ENCODE assay signal across 8 mouse cellular contexts in the genomic region with DNA sequence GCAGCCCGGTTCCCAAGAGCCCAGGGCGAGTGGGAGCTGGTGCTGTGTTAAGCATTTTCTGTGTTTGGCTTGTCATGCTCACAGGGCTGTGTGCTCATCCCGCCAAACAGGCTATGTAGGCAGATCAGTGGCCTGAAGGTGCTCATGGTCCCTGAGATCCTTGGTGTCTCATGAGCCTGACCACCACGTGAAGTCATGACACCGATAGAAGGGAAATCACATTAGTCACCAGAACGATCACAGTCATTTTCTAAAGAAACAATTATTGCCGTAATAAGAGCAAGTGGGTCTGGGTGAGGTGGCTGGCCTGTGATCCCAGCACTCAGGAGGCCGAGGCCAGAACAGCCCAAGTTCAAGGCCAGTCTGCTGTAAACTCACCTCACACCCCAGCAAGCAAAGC. TPM values are rescaled to one million over a fixed set of nuclear protein-coding genes. Genes with fewer than 3 reads are reported as not detected.
DNase-seq lines count a peak whose midpoint lies in the region; ATAC-seq and TF ChIP-seq lines count a peak whose summit lies in the region.

No protein-coding gene starts in this region.

- no peak for ATAC-seq in heart, embryonic 13.5 days (ENCODE audit: extremely low read depth, insufficient number of reproducible peaks, low FRiP score, low TSS enrichment)
- no peak for ATAC-seq in forebrain, embryonic 14.5 days
- ATAC-seq in liver, embryonic 11.5 days (replicated peaks; ENCODE audit: low FRiP score) = no peak

- H3K4me1 ChIP-seq in heart, embryonic 13.5 days = peaks cover 79% of the 10 kb centered on the region
- H3K4me1 ChIP-seq in E14TG2a.4 (replicated peaks; ENCODE audit: low read depth, low read length) = peaks cover 95% of the 10 kb centered on the region
- H3K4me1 ChIP-seq in forebrain, embryonic 14.5 days (ENCODE audit: control insufficient read depth, insufficient read depth, low read length) = peaks cover 16% of the 10 kb centered on the region
- peaks cover 43% of the 10 kb centered on the region for H3K4me1 ChIP-seq in liver, embryonic 11.5 days (replicated peaks; ENCODE audit: control insufficient read depth, insufficient read depth, low read length)

- peak overlapping the region; percentile 72 for H3K9ac ChIP-seq in heart, embryonic 13.5 days
- peak overlapping the region; percentile 13; the same call in 1 of the 2 replicates for H3K9ac ChIP-seq in forebrain, embryonic 14.5 days (ENCODE audit: low read length)
- H3K9ac ChIP-seq in liver, embryonic 11.5 days (ENCODE audit: low read depth, low read length) = no peak overlapping the region

- H3K27me3 ChIP-seq in heart, embryonic 13.5 days (replicated peaks) = no peaks in the 10 kb centered on the region
- no peaks in the 10 kb centered on the region for H3K27me3 ChIP-seq in E14TG2a.4 (ENCODE audit: insufficient read depth, low read length)
- H3K27me3 ChIP-seq in forebrain, embryonic 14.5 days (replicated peaks; ENCODE audit: control insufficient read depth, insufficient read depth, low read length) = no peaks in the 10 kb centered on the region
- no peaks in the 10 kb centered on the region for H3K27me3 ChIP-seq in liver, embryonic 11.5 days (replicated peaks; ENCODE audit: control insufficient read depth, insufficient read depth, low read length)

- H3K27ac ChIP-seq in heart, embryonic 13.5 days (replicated peaks) = peak overlapping the region; percentile 96
- H3K27ac ChIP-seq in forebrain, embryonic 14.5 days (ENCODE audit: low read depth, low read length) = peak overlapping the region; percentile 75; the same call in 1 of the 2 replicates
- peak overlapping the region; percentile 69 for H3K27ac ChIP-seq in liver, embryonic 11.5 days (ENCODE audit: low read depth, low read length)

- H3K9me3 ChIP-seq in heart, embryonic 13.5 days = no peaks in the 10 kb centered on the region
- H3K9me3 ChIP-seq in E14TG2a.4 (ENCODE audit: low read length) = no peaks in the 10 kb centered on the region
- H3K9me3 ChIP-seq in forebrain, embryonic 14.5 days (replicated peaks; ENCODE audit: control insufficient read depth, low read length) = no peaks in the 10 kb centered on the region
- H3K9me3 ChIP-seq in liver, embryonic 11.5 days (ENCODE audit: control insufficient read depth, low read length) = no peaks in the 10 kb centered on the region

- peaks cover 35% of the 10 kb centered on the region for H3K36me3 ChIP-seq in heart, embryonic 13.5 days
- peaks cover 65% of the 10 kb centered on the region for H3K36me3 ChIP-seq in E14TG2a.4 (ENCODE audit: insufficient read depth, low read length)
- H3K36me3 ChIP-seq in forebrain, embryonic 14.5 days (ENCODE audit: control insufficient read depth, insufficient read depth, low read length) = peaks cover 17% of the 10 kb centered on the region
- H3K36me3 ChIP-seq in liver, embryonic 11.5 days (ENCODE audit: control insufficient read depth, insufficient read depth, low read length) = peaks cover 2% of the 10 kb centered on the region; the same call in 1 of the 2 replicates

- 51% methylated on average over 8 of the region's 8 CpGs for WGBS in heart, embryonic 13.5 days
- 55% methylated on average over 8 of the region's 8 CpGs for WGBS in forebrain, embryonic 14.5 days
- 74% methylated on average over 8 of the region's 8 CpGs for WGBS in liver, embryonic 11.5 days

- no peak overlapping the region for H3K4me2 ChIP-seq in heart, embryonic 13.5 days
- no peak overlapping the region for H3K4me2 ChIP-seq in forebrain, embryonic 14.5 days (ENCODE audit: low read length)
- H3K4me2 ChIP-seq in liver, embryonic 11.5 days = no peak overlapping the region

- TF ChIP-seq CTCF in E14TG2a.4 (conservative IDR thresholded peaks at IDR 0.05; ENCODE audit: low read length) = no peak

- no peak overlapping the region for H3K4me3 ChIP-seq in heart, embryonic 13.5 days
- H3K4me3 ChIP-seq in E14TG2a.4 (replicated peaks; ENCODE audit: low read length) = peak overlapping the region; percentile 48
- no peak overlapping the region for H3K4me3 ChIP-seq in forebrain, embryonic 14.5 days (ENCODE audit: low read depth, low read length)
- no peak overlapping the region for H3K4me3 ChIP-seq in liver, embryonic 11.5 days (ENCODE audit: low read depth, low read length)

- no peak for DNase-seq in heart, adult 11 months
- DNase-seq in forebrain, embryonic 14.5 days (ENCODE audit: low spot score) = no peak
- DNase-seq in liver, embryonic 11.5 days (ENCODE audit: low spot score) = no peak
- DNase-seq in right cerebral cortex, adult 2 months (ENCODE audit: low spot score in 2 of 2) = no peak
- no peak for DNase-seq in cerebellum, postnatal 10 days
- DNase-seq in adrenal gland, adult 18-20 months (ENCODE audit: low spot score in 2 of 2) = no peak

RNA-seq across cellular contexts. Expression of a gene that starts 31.5 kb away (rescaled TPM):
- 46.4 and 47.1 TPM in 2 replicates for polyA plus RNA-seq in heart, embryonic 13.5 days (2015; fragmentation: Nextera tagmentation; extraction: Ambion mirVana)
- 13.8 and 17.7 TPM in 2 replicates for polyA plus RNA-seq in forebrain, embryonic 14.5 days (2014; fragmentation: Nextera tagmentation; extraction: Ambion mirVana)
- 11.1 and 11.9 TPM in 2 replicates for polyA plus RNA-seq in liver, embryonic 11.5 days (2014; fragmentation: Nextera tagmentation; extraction: Ambion mirVana)
- 10 to 100 TPM; 19.1 to 32.7 TPM for total RNA-seq in adrenal gland, adult 18-20 months (2021)

RNA-seq across cellular contexts. Expression of a gene that starts 53.9 kb away (rescaled TPM):
- 108 and 112 TPM in 2 replicates for polyA plus RNA-seq in heart, embryonic 13.5 days (2015; fragmentation: Nextera tagmentation; extraction: Ambion mirVana)
- polyA plus RNA-seq in forebrain, embryonic 14.5 days (2014; fragmentation: Nextera tagmentation; extraction: Ambion mirVana) = 94.3 and 128 TPM in 2 replicates
- 276 and 295 TPM in 2 replicates for polyA plus RNA-seq in liver, embryonic 11.5 days (2014; fragmentation: Nextera tagmentation; extraction: Ambion mirVana)
- total RNA-seq in adrenal gland, adult 18-20 months (2021) = 100 to 1,000 TPM; 162 to 167 TPM

RNA-seq across cellular contexts. Expression of a gene that starts 54.0 kb away (rescaled TPM):
- 8.1 and 9.6 TPM in 2 replicates for polyA plus RNA-seq in heart, embryonic 13.5 days (2015; fragmentation: Nextera tagmentation; extraction: Ambion mirVana)
- 13.6 and 15.7 TPM in 2 replicates for polyA plus RNA-seq in forebrain, embryonic 14.5 days (2014; fragmentation: Nextera tagmentation; extraction: Ambion mirVana)
- polyA plus RNA-seq in liver, embryonic 11.5 days (2014; fragmentation: Nextera tagmentation; extraction: Ambion mirVana) = 6.1 and 6.7 TPM in 2 replicates
- total RNA-seq in adrenal gland, adult 18-20 months (2021) = 10 to 100 TPM; 16.6 to 23.4 TPM
